In genomic region chr12:100568831-100569230, GRCm38 (mm10) we compare ENCODE assay signal across 19 mouse cellular contexts. TPM values are rescaled to one million over a fixed set of nuclear protein-coding genes. Genes with fewer than 3 reads are reported as not detected.
A peak's percentile ranks its signal among the peaks of the same experiment; 100 is the strongest.
DNase-seq lines count a peak whose midpoint lies in the region; TF ChIP-seq lines count a peak whose summit lies in the region.
"Had no signal": no experiment of that assay in that cellular context is flagged by ENCODE, and none has a peak within 500 bp of the region (broad histone marks: within the 10 kb centered on the region; RNA-seq: fewer than 3 reads in every experiment).

No protein-coding gene starts in this region.

- H3K27ac ChIP-seq in layer of hippocampus, adult 2 months = peak overlapping the region; percentile 91
- H3K27ac ChIP-seq: embryonic facial prominence, embryonic 15.5 days; heart, embryonic 10.5 days; liver, embryonic 12.5 days; midbrain, embryonic 12.5 days; neural tube, embryonic 13.5 days had no signal

- H3K4me3 ChIP-seq in layer of hippocampus, adult 2 months = no peak overlapping the region
- H3K4me3 ChIP-seq: embryonic facial prominence, embryonic 15.5 days; heart, embryonic 10.5 days; liver, embryonic 12.5 days; midbrain, embryonic 12.5 days; neural tube, embryonic 13.5 days had no signal

- TF ChIP-seq CTCF in layer of hippocampus, adult 2 months (conservative IDR thresholded peaks at IDR 0.05) = no peak

- peak; percentile 70 to 87 for DNase-seq in layer of hippocampus, adult 18-20 months (ENCODE audit: low spot score in 2 of 2)
- DNase-seq in layer of hippocampus, postnatal 25 days (ENCODE audit: extremely low spot score in 1 of 2, low spot score in 1 of 2) = no peak
- DNase-seq in layer of hippocampus, adult 2 months (ENCODE audit: low spot score in 2 of 2) = peak; percentile 60 to 89
- DNase-seq in left cerebral cortex, adult 18-20 months (ENCODE audit: low spot score in 2 of 2) = peak; percentile 66 to 74
- DNase-seq in right cerebral cortex, postnatal 36 days (ENCODE audit: low spot score in 2 of 2) = peak; percentile 55 to 78
- no peak for DNase-seq in ovary, postnatal 14 days (ENCODE audit: low spot score)
- DNase-seq in lung, postnatal 14 days = no peak
- DNase-seq: cerebellum, postnatal 10 days; embryo, embryonic 11 days; gastrocnemius, postnatal 36 days; heart, postnatal 14 days; kidney, postnatal 10 days; lung, embryonic 14.5 days; thymus, postnatal 14 days had no signal

RNA-seq across cellular contexts. Expression of gene Ttc7b, which starts 48.2 kb away (rescaled TPM):
- total RNA-seq in layer of hippocampus, adult 18-20 months (2021) = 100 to 1,000 TPM; 168 to 176 TPM
- 100 to 1,000 TPM; 164 to 180 TPM for total RNA-seq in layer of hippocampus, postnatal 25 days (2021)
- 100 to 1,000 TPM; 173 to 184 TPM for total RNA-seq in layer of hippocampus, adult 2 months (2021)
- 100 to 1,000 TPM; 220 to 240 TPM for total RNA-seq in left cerebral cortex, adult 18-20 months (2021)

Comparison
In these comparisons a context has a peak if more than half of its experiments do, and no peak if none do; other contexts are left out.
1. DNase-seq: peak in layer of hippocampus, adult 18-20 months (2 of 2), layer of hippocampus, adult 2 months (2 of 2), left cerebral cortex, adult 18-20 months (2 of 2) and right cerebral cortex, postnatal 36 days (2 of 2); none in layer of hippocampus, postnatal 25 days (0 of 2), ovary, postnatal 14 days (single experiment) and lung, postnatal 14 days (single experiment).